In the genomic region with DNA sequence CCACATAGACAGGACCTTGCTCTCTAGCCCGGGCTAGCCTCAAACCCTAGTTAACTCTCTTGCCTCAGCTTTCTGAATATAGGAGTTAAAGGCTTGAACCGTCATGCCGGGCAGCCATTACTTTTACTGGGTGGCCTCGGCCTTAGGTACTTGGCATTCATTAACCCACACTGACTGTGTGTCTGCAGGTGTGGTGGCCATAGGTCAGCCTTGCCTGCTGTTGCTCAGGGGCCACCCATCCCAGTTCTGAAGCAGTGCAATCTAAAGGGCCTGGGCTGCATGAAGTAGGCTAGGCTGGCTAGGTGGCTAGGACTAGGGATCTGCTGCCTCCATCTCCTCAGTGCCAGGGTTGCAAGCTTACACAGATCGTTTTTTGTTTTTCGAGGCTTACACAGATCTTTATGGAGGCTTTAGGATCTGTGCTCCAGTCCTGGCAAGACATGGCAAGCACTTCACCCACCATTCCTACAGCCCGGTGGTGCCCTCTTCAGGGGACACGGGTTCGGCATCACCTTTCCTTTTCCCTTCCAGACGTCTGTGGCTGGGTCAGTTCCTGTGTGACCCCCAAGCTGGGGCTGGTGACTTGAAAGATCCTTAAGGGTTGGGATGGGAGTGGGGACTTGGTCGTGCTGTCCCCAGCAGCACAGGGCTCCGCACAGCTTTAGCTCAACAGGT, we compare ENCODE assay signal across 13 mouse cellular contexts. TPM values are rescaled to one million over a fixed set of nuclear protein-coding genes. Genes with fewer than 3 reads are reported as not detected.
DNase-seq lines count a peak whose midpoint lies in the region; ATAC-seq and TF ChIP-seq lines count a peak whose summit lies in the region.
"Had no signal": no experiment of that assay in that cellular context is flagged by ENCODE, and none has a peak within 500 bp of the region (broad histone marks: within the 10 kb centered on the region; RNA-seq: fewer than 3 reads in every experiment).

No protein-coding gene starts in this region.

- no peak for ATAC-seq in midbrain, postnatal 0 days (ENCODE audit: low FRiP score)
- no peak for ATAC-seq in liver, embryonic 11.5 days (replicated peaks; ENCODE audit: low FRiP score)

- 83% methylated on average over 12 of the region's 12 CpGs for WGBS in midbrain, postnatal 0 days
- WGBS in midbrain, embryonic 10.5 days: 80% methylated on average over 12 of the region's 12 CpGs
- 79% methylated on average over 12 of the region's 12 CpGs for WGBS in liver, embryonic 11.5 days

- DNase-seq in midbrain, postnatal 0 days (ENCODE audit: low spot score): no peak
- DNase-seq in midbrain, embryonic 10.5 days (ENCODE audit: low spot score): no peak
- peak; percentile 59 to 65 for DNase-seq in kidney, adult 8-10 months
- DNase-seq in liver, embryonic 11.5 days (ENCODE audit: low spot score): no peak
- DNase-seq in yolk sac, embryonic 10.5 days (ENCODE audit: low spot score): peak; percentile 63
- no peak for DNase-seq in cerebellum, postnatal 14 days
- no peak for DNase-seq in cerebellum, adult 18-20 months
- no peak for DNase-seq in layer of hippocampus, adult 2 months (ENCODE audit: low spot score in 2 of 2)
- DNase-seq: cerebellum, adult 9-10 months; layer of hippocampus, postnatal 36 days had no signal

- H3K9me3 ChIP-seq in midbrain, postnatal 0 days (ENCODE audit: low read length): no peaks in the 10 kb centered on the region
- H3K9me3 ChIP-seq in midbrain, embryonic 10.5 days (replicated peaks): no peaks in the 10 kb centered on the region
- no peaks in the 10 kb centered on the region for H3K9me3 ChIP-seq in liver, embryonic 11.5 days (ENCODE audit: control insufficient read depth, low read length)
- H3K9me3 ChIP-seq: hindbrain, embryonic 15.5 days; limb, embryonic 10.5 days; megakaryocyte, embryonic 14.5 days had no signal

- H3K36me3 ChIP-seq in midbrain, postnatal 0 days (ENCODE audit: insufficient read depth, low read length): peaks cover 23% of the 10 kb centered on the region
- H3K36me3 ChIP-seq in midbrain, embryonic 10.5 days: peaks cover 38% of the 10 kb centered on the region
- H3K36me3 ChIP-seq in liver, embryonic 11.5 days (ENCODE audit: control insufficient read depth, insufficient read depth, low read length): peaks cover 35% of the 10 kb centered on the region

- no peak overlapping the region for H3K4me3 ChIP-seq in midbrain, postnatal 0 days (ENCODE audit: low read depth, low read length)
- H3K4me3 ChIP-seq in midbrain, embryonic 10.5 days: no peak overlapping the region
- H3K4me3 ChIP-seq in liver, embryonic 11.5 days (ENCODE audit: low read depth, low read length): peak overlapping the region; percentile 39
- no peak overlapping the region for H3K4me3 ChIP-seq in layer of hippocampus, adult 2 months
- H3K4me3 ChIP-seq: hindbrain, embryonic 15.5 days; limb, embryonic 10.5 days; megakaryocyte, embryonic 14.5 days had no signal

- peak; percentile 33; the same call in 1 of the 2 replicates for TF ChIP-seq CTCF in midbrain, postnatal 0 days (IDR thresholded peaks at IDR 0.05)
- TF ChIP-seq CTCF in layer of hippocampus, adult 2 months (conservative IDR thresholded peaks at IDR 0.05): no peak; the same call in 1 of the 2 replicates

- H3K27me3 ChIP-seq in midbrain, postnatal 0 days (ENCODE audit: insufficient read depth, low read length): no peaks in the 10 kb centered on the region
- no peaks in the 10 kb centered on the region for H3K27me3 ChIP-seq in midbrain, embryonic 10.5 days (ENCODE audit: low read depth, poor library complexity, severe bottlenecking)
- no peaks in the 10 kb centered on the region for H3K27me3 ChIP-seq in liver, embryonic 11.5 days (replicated peaks; ENCODE audit: control insufficient read depth, insufficient read depth, low read length)
- H3K27me3 ChIP-seq: hindbrain, embryonic 15.5 days had no signal

- no peak overlapping the region for H3K9ac ChIP-seq in midbrain, postnatal 0 days (replicated peaks; ENCODE audit: low read length, poor library complexity, severe bottlenecking)
- no peak overlapping the region for H3K9ac ChIP-seq in liver, embryonic 11.5 days (ENCODE audit: low read depth, low read length)
- H3K9ac ChIP-seq: hindbrain, embryonic 15.5 days had no signal

- H3K27ac ChIP-seq in midbrain, postnatal 0 days (ENCODE audit: low read depth, low read length): no peak overlapping the region
- no peak overlapping the region for H3K27ac ChIP-seq in midbrain, embryonic 10.5 days (replicated peaks)
- no peak overlapping the region; the same call in 1 of the 2 replicates for H3K27ac ChIP-seq in liver, embryonic 11.5 days (ENCODE audit: low read depth, low read length)
- H3K27ac ChIP-seq in layer of hippocampus, adult 2 months: no peak overlapping the region
- H3K27ac ChIP-seq: hindbrain, embryonic 15.5 days; limb, embryonic 10.5 days had no signal

- H3K4me1 ChIP-seq in midbrain, postnatal 0 days (ENCODE audit: insufficient read depth, low read length): no peaks in the 10 kb centered on the region
- no peaks in the 10 kb centered on the region for H3K4me1 ChIP-seq in midbrain, embryonic 10.5 days
- peaks cover 3% of the 10 kb centered on the region for H3K4me1 ChIP-seq in liver, embryonic 11.5 days (replicated peaks; ENCODE audit: control insufficient read depth, insufficient read depth, low read length)
- H3K4me1 ChIP-seq: hindbrain, embryonic 15.5 days had no signal

- no peak overlapping the region for H3K4me2 ChIP-seq in midbrain, postnatal 0 days (ENCODE audit: low read depth, low read length, poor library complexity, severe bottlenecking)
- H3K4me2 ChIP-seq in liver, embryonic 11.5 days: peak overlapping the region; percentile 49
- H3K4me2 ChIP-seq: hindbrain, embryonic 15.5 days had no signal

RNA-seq across cellular contexts. Expression of a gene that starts 6.5 kb away (rescaled TPM):
- total RNA-seq in midbrain, postnatal 0 days (2014; rRNA removed): 0.49 and 8.6 TPM in 2 replicates
- polyA plus RNA-seq in midbrain, postnatal 0 days (2015; fragmentation: Nextera tagmentation; extraction: Ambion mirVana): 1.7 and 2.9 TPM in 2 replicates
- 0.07 TPM in 1 of 2 replicates, not detected in the other for polyA plus RNA-seq in midbrain, embryonic 10.5 days (2016; fragmentation: Nextera tagmentation; extraction: Ambion mirVana)
- polyA plus RNA-seq in liver, embryonic 11.5 days (2014; fragmentation: Nextera tagmentation; extraction: Ambion mirVana): 71.7 and 82.8 TPM in 2 replicates
- under 1 TPM; 0.97 to 0.98 TPM for total RNA-seq in layer of hippocampus, adult 2 months (2021)

RNA-seq across cellular contexts. Expression of a gene that starts 13.9 kb away (rescaled TPM):
- 19.2 and 20.9 TPM in 2 replicates for total RNA-seq in midbrain, postnatal 0 days (2014; rRNA removed)
- 22.6 and 23.1 TPM in 2 replicates for polyA plus RNA-seq in midbrain, postnatal 0 days (2015; fragmentation: Nextera tagmentation; extraction: Ambion mirVana)
- polyA plus RNA-seq in midbrain, embryonic 10.5 days (2016; fragmentation: Nextera tagmentation; extraction: Ambion mirVana): 23.9 and 26.0 TPM in 2 replicates
- polyA plus RNA-seq in liver, embryonic 11.5 days (2014; fragmentation: Nextera tagmentation; extraction: Ambion mirVana): 26.5 and 30.7 TPM in 2 replicates
- total RNA-seq in layer of hippocampus, adult 2 months (2021): 10 to 100 TPM; 24.0 to 24.8 TPM

RNA-seq across cellular contexts. Expression of a gene that starts 14.9 kb away (rescaled TPM):
- total RNA-seq in midbrain, postnatal 0 days (2014; rRNA removed): 3.8 and 5.5 TPM in 2 replicates
- polyA plus RNA-seq in midbrain, postnatal 0 days (2015; fragmentation: Nextera tagmentation; extraction: Ambion mirVana): 5.4 and 5.5 TPM in 2 replicates
- polyA plus RNA-seq in midbrain, embryonic 10.5 days (2016; fragmentation: Nextera tagmentation; extraction: Ambion mirVana): 34.0 and 42.1 TPM in 2 replicates
- 25.5 and 25.9 TPM in 2 replicates for polyA plus RNA-seq in liver, embryonic 11.5 days (2014; fragmentation: Nextera tagmentation; extraction: Ambion mirVana)
- total RNA-seq in layer of hippocampus, adult 2 months (2021): 1 to 10 TPM; 8.2 to 9.8 TPM

RNA-seq across cellular contexts. Expression of a gene that starts 40.4 kb away (rescaled TPM):
- not detected in 2 replicates for total RNA-seq in midbrain, postnatal 0 days (2014; rRNA removed)
- not detected in 2 replicates for polyA plus RNA-seq in midbrain, postnatal 0 days (2015; fragmentation: Nextera tagmentation; extraction: Ambion mirVana)
- 0.06 and 0.21 TPM in 2 replicates for polyA plus RNA-seq in midbrain, embryonic 10.5 days (2016; fragmentation: Nextera tagmentation; extraction: Ambion mirVana)
- polyA plus RNA-seq in liver, embryonic 11.5 days (2014; fragmentation: Nextera tagmentation; extraction: Ambion mirVana): 0.73 and 1.2 TPM in 2 replicates
- total RNA-seq in layer of hippocampus, adult 2 months (2021): not detected
- total RNA-seq: layer of hippocampus, postnatal 36 days had no signal

RNA-seq across cellular contexts. Expression of a gene that starts 44.5 kb away (rescaled TPM):
- 1.5 and 2.7 TPM in 2 replicates for total RNA-seq in midbrain, postnatal 0 days (2014; rRNA removed)
- polyA plus RNA-seq in midbrain, postnatal 0 days (2015; fragmentation: Nextera tagmentation; extraction: Ambion mirVana): 1.7 and 2.0 TPM in 2 replicates
- polyA plus RNA-seq in midbrain, embryonic 10.5 days (2016; fragmentation: Nextera tagmentation; extraction: Ambion mirVana): 1.9 and 2.0 TPM in 2 replicates
- 18.7 and 20.6 TPM in 2 replicates for polyA plus RNA-seq in liver, embryonic 11.5 days (2014; fragmentation: Nextera tagmentation; extraction: Ambion mirVana)
- total RNA-seq in layer of hippocampus, adult 2 months (2021): 1 to 10 TPM; 2.8 to 3.2 TPM

Comparison
In these comparisons a context has a peak if more than half of its experiments do, and no peak if none do; other contexts are left out.
1. DNase-seq: peak in kidney, adult 8-10 months (2 of 2) and yolk sac, embryonic 10.5 days (single experiment); none in midbrain, postnatal 0 days (single experiment), midbrain, embryonic 10.5 days (single experiment), liver, embryonic 11.5 days (single experiment), cerebellum, postnatal 14 days (0 of 2), cerebellum, adult 18-20 months (0 of 2) and layer of hippocampus, adult 2 months (0 of 2).
2. RNA of a gene that starts 6.5 kb away (polyA plus RNA-seq): 71.7 to 82.8 TPM in liver, embryonic 11.5 days; 1.7 to 2.9 TPM in midbrain, postnatal 0 days and 0.07 TPM in midbrain, embryonic 10.5 days; every median in the first group is over 10 times any median in the second.